Mouse (Mus musculus): ENCODE results near the gene Gpd1l.
"Not testable (repeated sequence)": the region's sequence is repeated elsewhere in the genome, so short reads cannot be mapped to it uniquely, and the experiment has no call there.

Gpd1l gene

DNA sequence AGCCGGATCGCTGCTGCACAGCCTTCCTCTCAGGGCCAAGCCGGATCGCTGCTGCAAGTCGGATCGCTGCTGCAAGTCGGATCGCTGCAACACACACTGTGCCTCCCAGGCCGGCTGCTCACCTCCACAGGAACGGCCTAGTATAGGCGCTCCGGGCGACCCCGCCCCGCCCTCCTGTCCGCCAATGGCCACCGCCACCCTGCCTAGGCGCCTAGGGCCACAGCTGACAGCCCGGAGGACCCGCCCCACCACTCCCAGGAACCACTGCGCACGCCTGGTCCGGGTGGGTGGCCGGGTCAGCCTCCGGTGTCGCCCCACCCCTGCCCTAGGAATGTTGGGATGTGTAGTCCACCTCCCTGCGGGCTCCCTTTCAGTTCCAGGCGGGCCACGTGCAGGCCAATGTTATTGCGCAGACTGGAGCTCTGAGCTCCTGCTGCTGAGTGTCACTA, at the start of gene Gpd1l:
Gene Gpd1l, minus strand, starts transcription at position 265 of the 449 bp plus-strand sequence.
- peak; percentile 95 for DNase-seq (ENCODE audit: low spot score)

DNA sequence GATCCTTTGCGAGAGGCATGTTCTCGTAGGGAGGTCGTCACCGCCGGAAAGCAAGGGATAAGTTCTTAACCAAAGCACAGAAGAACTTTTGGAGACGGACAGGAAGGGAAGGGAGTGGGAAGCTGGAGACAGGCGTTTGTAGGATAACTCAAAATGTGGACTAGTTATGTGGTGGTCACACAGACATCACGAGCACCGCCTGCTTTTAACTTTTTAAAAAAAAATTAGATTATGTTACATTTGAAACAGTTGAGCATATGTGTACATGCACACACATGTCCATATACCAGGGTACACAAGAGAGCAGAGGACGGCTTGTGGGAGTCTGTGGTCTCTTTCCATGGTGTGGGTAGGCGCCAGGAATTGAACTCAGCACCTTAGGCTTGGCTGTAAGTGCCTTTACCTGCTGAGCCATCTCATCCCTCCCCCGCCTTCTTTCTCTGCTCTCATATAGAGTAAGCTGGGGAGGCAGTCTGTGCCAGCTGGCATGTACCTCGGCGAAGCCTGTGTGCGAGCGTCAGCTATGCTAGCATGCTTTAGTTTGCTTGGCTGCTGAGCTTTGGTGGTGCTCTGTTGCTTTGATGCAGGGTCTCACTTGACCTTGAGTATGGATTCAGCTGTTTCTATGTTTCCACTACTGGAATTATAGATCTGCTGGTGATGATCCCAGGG, 49.0 kb upstream of the Gpd1l start, which contains the start of gene Rps27rt:
Gene Rps27rt, minus strand, starts transcription at position 51 of the 672 bp plus-strand sequence.
- DNase-seq (ENCODE audit: low spot score) = no peak

DNA sequence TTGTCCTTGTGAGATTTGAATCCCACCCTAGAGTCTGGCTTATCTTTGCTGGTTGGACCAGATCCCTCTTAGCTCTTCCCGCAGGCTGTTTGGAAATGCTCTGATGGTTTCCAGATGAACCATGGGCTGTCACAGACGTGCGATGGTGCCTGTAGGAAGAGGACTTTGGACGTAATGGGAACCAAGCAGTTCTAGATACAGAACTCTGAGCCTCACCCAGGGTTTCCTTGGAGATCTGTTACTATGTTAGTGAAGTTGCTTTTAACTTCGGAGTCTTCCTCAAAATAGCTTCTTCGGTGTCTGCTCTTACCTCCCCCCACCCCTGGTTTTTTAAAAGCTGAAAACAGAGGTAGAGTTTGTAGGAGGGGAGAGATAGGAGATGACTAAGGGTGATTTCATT, 46.2 kb upstream of the Gpd1l start:
- DNase-seq (ENCODE audit: low spot score) = no peak

DNA sequence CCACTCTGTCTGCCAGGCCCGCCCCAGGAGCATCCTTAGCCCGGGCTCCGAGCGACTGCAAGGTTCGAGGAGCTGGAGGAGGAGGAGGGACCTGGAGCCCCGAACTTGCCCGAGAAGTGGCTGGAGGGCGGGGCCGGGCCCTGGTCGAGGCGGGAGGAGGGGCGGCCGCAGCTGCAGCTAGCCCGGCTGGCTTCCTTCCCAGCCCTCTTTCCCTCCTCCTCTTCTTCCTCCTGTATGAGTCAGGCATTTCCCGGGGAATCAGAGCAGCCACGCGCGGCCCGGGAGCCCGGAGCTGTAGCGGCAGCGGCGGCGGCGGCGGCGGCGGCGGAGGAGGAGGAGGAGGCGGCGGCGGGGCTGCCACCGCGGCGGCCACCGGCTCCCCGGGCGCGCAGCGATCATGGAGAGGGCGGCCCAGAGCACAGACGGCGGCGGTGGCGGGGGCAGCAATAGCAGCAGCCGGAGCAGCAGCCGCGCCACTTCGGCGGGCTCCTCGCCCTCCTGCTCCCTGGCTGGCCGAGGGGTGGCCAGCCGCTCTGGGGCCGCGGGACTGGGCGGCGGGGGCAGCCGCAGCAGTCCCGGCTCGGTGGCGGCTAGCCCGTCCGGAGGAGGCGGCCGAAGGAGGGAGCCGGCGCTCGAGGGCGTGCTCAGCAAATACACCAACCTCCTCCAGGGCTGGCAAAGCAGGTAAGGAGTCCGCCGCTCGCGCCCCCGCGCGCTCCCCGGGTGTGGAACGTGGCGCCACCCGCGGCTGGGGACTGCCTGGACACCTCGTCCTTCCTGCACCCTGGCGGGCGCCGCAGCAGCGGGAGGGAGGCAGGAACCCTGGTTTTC, 44.7 kb upstream of the Gpd1l start, which contains the start of gene Osbpl10:
Gene Osbpl10, plus strand, starts transcription at position 289 of the 831 bp plus-strand sequence.
- peak; percentile 79 for DNase-seq (ENCODE audit: low spot score)

DNA sequence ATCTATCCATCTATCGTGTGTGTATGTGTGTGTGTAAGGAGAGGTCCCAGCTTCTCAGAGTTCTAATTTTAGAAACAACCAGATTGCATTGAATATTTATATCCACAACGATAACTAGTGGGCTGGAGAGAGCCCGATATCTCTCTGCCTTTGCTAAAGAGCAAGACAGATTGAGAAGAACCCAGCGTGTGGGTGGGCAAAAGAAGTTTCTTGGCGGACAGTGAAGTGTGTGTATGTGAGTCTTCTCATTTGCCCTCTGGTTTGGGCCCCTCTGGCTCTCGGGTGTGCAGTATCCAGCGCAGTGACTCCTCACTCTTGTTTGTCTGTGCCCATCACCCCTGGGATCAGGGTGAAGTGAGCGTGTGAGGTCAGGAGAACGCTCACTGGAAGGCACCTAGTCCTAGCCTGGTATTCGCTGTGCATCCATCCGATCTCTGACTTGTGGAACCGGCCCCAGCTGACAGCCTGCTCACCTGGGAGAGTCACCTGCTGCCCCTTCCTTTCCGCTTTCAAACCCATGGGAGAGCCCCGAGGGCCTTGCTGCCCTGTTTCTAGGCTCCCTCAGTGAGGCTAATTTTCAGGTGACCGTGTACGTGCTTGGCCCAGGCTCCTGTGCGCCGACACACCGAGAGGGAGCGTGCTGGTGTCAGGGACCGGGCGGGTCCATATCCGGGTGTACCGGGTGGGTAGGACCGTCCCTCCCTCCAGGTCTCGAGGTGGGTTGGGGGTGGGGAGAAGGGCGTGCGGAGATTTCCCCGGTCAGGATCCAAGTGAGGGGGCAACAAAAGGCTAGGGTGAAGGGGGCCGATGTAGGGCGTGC, 43.9 kb upstream of the Gpd1l start:
- DNase-seq (ENCODE audit: low spot score) = peak; percentile 13

DNA sequence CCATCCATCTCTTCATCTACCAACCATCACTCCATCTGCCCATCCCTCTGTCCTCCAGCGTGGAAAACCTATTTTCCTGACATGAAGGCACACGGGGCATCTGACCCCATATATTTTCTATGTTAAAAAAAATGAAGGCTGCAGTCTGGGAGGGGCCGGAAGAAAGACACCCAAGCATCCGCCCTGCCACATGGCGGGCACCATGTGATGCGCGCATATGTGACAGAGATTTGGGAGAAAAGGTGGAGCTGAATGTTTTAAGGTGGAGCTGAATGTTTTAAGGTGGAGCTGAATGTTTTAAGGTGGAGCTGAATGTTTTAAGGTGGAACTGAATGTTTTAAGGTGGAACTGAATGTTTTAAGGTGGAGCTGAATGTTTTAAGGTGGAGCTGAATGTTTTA, 32.5 kb upstream of the Gpd1l start:
- not testable (repeated sequence) for DNase-seq (ENCODE audit: low spot score)

DNA sequence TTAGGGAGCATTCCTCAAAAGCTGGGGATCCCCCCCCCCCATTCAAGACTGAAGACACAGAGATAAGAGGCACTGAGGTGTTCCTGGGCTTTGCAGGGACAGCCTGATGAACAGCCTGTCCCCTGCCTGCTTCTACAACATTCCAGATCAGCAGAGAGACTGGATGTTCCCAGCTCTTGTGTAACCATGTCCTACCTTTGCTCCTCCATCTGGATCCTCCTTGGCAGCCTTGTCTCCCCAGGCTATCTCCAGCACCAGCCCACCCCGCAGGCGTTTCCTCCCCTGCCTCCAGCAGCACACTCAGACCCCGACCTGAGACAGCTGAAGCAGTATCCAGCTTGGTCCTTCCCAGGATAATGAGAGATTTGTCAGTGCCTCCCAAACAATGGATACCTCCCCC, 30.3 kb upstream of the Gpd1l start:
- DNase-seq (ENCODE audit: low spot score) = no peak

DNA sequence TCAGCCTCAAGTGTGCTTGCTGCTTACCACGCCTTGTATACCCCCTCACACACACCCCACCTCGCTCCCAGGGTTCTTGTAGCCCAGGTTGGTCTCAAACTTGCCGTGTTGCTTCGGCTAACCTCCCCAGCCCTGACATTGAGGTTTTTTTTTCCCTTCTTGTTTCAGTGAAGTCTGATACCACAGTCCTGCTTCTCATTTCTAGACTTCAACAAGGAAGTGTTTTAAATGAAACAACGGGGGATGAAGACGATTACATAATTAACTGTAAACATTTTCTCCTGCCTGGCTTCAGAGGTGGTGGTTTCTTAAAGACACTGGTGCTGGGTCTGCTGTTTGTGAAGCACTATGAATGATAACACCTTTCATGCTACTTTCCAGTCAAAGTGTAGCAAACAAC, 27.1 kb upstream of the Gpd1l start:
- DNase-seq (ENCODE audit: low spot score) = no peak

DNA sequence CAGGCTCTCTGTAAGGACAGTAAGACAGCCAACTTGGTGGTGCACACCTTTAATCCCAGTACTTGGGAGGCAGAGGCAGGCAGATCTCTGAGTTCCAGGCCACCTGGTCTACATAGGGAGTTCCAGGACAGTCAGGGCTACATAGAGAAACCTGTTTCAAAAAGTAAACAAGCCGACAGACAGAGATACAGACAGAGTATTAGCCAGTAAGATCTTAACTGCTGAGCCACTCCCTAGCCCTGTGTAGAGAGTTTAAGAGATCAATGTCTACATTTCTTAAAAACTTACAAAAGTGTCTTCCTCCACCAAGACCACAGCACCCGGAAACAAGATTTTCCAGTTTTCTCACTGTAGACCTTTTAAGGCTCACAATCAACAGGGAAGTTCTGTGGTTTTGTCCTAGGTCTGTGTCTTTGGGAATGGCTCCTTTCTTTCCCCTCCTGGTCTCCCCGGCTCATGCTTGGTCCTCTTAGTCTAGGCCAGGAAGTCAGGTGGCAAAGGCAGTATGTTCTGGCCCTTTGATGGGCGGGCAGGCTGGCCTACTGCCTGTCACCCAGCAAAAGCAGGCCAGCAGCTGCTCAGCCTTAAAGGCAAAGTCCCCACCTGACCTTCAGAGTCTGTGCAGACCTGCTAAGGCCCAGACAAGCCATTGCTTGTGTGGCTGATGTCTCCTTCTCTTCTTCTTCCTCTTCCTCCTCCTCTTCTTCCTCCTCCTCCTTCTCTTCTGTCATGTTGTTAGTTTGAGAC, 26.4 kb upstream of the Gpd1l start:
- no peak for DNase-seq (ENCODE audit: low spot score)

DNA sequence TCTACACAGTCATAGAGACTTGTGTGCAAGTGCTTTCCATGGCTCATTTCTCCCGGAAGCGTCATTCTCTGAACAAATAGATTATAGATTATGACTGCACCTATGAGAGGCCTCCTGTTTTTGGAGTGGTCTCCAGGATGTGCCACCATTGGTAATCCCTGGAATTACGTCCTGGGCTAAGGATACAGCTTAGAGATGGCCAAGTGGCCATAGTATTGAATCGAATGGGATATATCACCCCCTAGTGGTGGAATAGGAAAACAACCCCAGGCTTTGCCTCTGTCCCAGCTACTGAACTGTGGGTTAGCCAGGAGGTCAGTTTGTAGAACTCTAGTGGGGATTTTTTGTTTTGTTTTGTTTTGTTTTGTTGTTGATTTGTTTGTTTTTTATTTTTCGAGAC, 23.2 kb upstream of the Gpd1l start:
- peak; percentile 77 for DNase-seq (ENCODE audit: low spot score)

DNA sequence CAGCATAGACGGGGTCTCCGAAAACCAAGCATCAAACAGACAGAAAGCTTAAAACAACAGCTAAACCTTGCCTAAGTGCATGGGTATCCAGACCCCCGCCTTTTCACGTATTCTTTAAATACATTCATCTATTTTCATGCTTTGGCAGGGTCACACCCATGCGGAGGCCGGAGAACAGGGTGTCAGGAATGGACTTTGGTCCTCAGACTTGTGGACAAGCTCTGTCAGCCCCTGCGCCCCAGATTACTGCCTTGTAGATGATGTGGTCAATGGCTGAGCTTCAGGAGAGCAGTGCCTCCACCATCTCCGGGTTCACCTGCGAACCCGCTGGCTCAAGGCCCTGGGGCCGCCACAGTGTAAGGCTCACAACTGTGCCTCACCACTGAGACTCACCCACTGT, 21.6 kb upstream of the Gpd1l start:
- DNase-seq (ENCODE audit: low spot score) = no peak

DNA sequence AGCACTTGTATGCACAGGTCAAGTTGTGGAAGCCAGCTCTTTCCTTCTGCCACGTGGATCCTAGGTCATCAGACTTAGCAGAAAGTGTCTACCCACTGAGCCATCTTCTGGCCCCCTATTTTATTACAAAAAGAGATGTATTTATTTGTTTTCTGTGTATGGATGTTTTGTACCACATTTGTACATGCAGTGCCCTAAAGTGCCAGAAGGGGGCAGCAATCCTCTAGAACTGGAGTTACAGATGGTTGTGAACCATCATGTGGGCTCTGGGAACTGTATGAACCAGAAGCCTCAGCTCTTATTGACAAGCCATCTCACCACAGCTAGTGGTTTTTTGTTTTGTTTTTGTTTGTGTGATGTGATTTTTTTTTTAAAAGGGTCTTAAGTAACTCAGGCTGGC, 19.1 kb upstream of the Gpd1l start:
- DNase-seq (ENCODE audit: low spot score) = no peak

DNA sequence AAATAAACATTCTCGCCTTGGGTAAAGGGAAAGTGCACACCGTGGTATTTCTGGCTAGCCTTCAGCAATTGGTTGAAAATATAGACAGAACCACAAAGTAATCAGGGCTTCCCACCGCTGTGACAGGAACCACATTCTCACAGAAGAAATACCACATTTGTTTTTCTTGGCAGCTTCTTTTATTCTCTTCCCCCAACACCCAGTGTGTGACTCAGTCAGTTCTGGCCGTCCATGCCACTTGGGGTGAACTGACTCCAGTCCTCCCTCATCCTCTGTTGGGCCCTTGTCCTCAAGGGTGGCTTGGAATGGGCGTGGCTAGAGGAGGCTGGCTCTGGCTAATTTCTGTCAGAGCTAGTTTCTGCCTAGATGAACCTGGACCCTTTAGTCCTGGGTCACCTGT, 14.6 kb upstream of the Gpd1l start:
- DNase-seq (ENCODE audit: low spot score) = no peak

DNA sequence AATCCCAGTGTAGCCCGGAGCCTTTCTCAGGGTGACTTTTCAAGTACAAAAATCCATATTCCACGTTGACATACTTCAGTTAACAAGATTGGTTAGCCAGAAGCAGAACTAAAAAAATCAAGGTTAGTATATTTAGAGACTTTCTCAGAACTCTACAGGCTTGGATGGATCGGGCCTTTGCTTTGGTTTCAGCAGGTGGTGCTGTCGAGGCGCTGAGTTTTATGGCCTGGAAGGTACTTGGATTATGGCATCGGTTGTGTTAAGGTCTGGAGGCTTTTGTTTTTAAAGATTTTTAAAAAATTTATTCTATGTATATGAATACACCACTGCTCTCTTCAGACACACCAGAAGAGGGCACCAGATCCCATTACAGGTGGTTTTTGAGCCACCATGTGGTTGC, 11.8 kb upstream of the Gpd1l start:
- no peak for DNase-seq (ENCODE audit: low spot score)

DNA sequence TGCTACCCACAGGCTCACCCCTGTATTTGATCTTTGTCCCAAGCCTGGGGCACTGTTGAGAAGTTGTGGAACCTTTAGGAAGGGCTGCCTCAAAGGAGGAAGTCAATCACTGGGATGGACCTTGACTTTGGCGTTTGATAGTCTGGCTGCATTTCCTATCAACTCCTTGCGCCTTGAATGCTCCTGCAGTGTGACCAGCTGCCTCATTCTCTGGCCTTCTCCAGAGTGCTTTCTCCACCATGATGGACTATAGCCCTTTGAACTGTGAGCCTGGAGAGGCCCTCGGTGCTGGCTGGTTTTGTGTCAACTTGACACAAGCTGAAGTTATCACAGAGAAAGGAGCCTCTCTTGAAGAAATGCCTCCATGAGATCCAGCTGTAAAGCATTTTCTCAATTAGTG, 10.9 kb upstream of the Gpd1l start:
- DNase-seq (ENCODE audit: low spot score) = no peak

DNA sequence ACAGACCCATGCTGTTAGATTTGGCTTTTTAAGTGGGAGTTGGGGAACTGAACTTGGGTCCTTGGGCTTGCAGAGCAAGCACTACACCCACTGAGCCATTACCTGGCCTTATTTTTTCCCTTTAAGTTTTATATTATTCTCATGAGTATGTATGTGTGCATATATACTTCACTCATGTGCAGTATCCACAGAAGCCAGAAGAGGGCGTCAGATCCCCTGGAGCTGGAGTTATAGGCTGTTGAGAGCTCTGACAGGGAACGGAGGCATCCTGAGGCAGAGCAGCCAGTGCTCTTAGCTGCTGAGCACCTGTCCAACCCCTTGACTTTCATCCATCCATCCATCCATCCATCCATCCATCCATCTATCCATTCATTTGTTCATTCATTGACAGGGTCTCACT, 2.9 kb upstream of the Gpd1l start:
- no peak for DNase-seq (ENCODE audit: low spot score)

DNA sequence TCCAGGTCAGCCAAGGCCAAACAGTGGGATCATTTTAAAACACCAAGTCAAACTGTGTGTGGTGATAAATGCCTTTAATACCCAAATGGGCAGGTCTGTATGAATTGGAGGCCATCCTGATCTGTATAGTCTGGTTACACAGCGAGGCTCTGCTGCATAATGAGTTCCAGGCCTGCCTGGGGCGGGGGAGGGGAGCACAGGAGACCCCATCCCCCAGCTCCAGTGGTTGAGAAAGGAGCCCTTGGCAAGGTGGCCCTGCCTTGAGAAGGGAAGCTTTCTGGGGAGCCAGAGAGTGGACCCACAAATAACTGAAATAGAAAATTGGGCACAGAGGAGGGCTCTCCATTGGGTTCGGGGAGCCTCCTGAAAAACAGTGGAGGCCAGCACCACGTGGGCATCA, 1.5 kb upstream of the Gpd1l start:
- DNase-seq (ENCODE audit: low spot score) = no peak

DNA sequence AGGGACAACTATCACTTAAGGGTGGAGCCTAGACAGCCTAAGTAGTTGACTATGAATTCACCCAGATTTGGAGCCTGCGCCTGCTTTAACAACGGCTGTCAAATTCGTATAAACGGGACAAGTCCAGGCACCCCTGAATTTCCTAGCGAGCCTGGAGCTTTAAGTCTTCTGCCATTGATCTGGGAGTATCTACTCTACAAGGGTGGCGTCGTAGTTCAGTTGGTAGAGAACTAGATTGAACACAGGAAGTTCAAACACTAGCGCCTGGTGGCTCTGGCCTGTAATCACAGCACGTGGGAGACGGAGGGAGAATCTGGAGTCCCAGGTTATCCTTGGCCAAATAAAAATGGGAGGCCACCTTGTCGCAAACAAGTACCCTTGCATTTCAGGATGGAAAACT, 444 bp upstream of the Gpd1l start:
- DNase-seq (ENCODE audit: low spot score) = no peak

DNA sequence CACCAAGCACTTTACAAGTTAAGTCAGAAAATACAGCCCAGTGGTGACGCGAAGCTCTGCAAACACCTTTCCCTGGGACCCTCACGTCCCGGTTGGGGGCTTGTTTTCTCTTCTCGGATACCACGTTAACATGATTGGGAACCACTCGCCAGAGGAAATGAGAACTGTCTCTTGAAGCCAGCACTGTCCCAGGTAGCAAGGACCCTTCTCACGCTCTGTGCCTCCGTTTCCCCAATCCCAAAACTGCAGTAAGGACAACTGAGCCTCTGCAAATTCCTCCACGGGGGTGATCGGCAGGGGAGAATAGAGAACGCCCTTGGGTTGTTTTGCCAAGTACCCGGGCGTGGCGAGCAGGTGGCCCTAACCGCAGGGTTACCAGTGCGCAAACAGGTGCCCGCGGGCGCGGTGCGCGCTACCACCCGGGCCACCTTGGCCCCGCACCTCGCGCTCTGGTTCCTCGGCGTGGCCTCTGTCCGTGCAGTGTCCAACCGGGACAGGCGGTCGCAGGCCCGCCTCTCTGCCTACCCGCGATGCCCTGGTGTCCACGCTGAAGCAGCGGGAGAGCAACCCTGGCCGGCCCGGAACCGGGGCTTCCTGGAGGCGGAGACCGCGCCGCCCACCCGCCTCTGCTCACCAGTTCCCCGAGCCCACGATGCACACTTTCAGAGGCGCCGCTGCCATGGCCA, 607 bp downstream of the Gpd1l start:
- DNase-seq (ENCODE audit: low spot score) = peak; percentile 19

DNA sequence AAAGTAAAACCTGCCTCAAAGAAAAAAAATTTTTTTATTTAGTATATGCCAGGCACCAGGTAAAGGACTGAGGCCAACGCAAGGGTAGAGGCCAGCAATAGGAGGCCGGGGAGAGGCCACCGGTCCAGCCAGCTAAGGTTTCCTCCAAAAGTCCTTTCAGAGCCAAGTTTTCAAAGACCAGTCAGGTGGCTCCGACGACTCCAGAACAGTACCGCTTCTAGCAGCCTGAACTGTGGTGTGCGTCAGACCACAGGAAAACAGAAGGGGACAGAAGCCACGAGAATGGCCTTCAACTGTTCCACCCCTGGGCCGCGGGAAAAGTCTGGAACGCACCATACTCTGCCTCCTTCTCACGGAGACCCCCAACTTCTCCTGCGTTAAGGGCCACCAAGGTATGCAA, 1.2 kb downstream of the Gpd1l start:
- no peak for DNase-seq (ENCODE audit: low spot score)

DNA sequence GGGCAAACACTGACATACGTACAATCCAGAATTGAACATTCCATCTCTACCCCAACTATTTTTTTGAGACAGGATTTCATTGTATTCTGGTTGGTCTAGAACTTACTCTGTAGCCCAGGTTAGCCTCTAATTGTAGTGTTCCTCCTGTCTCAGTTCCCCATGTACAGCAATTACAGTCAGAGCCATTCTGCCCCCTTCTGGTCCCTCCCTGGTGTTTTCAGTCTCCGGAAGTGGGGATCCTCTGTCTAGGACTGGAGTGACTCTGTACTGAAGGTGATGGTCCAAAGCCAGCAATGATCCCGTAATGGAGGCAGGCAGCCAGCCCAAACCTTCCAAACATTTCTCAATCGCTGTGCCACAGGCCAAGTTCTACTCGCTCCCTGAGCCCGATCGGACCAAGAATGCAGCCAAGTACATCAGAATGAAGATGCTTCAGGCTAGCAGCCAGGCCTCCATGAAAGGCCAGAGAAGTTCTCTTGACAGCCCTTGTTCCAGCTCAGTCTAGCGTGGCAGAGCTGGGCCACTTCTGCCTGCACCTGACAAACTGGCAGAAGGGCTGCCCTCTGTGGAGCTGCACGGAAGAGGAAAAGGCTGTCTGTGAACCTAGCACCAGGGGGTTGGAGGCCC, 3.2 kb downstream of the Gpd1l start:
- DNase-seq (ENCODE audit: low spot score) = no peak

Data from embryo, embryonic 10 days (tissue).